Mouse (Mus musculus) forebrain, postnatal 0 days (tissue): ENCODE measurements around the gene Cd59b. TPM values are rescaled to one million over a fixed set of nuclear protein-coding genes. Genes with fewer than 3 reads are reported as not detected.
"Not testable (repeated sequence)": the region's sequence is repeated elsewhere in the genome, so short reads cannot be mapped to it uniquely, and the experiment has no call there.

Experiments used
- ATAC-seq: fragments of 200-750 bp; cut with Nextera tagmentation; 2 replicates; pipeline ENCODE4 v1.8.0; 2017; ENCODE audit warnings: mild to moderate bottlenecking, moderate library complexity
- DNase-seq: peaks from one replicate; pipeline ENCODE4 v3.0.0-alpha.2; 2015
- H3K27ac ChIP-seq: fragments of 300-500 bp; sonication (generic); 2 replicates; pipeline ENCODE4 v1.5.1; 2014; ENCODE audit warnings: low read depth, mild to moderate bottlenecking, antibody characterized with exemption, low read length, moderate library complexity, mixed read lengths
- H3K27me3 ChIP-seq: fragments of 300-500 bp; sonication (generic); 2 replicates; pipeline ENCODE4 v1.6.1; 2014; ENCODE audit warnings: mild to moderate bottlenecking, low read length, mixed read lengths; ENCODE audit not compliant: insufficient read depth
- H3K36me3 ChIP-seq: fragments of 300-500 bp; sonication (generic); 2 replicates; pipeline ENCODE4 v1.6.1; 2014; ENCODE audit warnings: mild to moderate bottlenecking, moderate library complexity; ENCODE audit not compliant: insufficient read depth
- H3K4me1 ChIP-seq: fragments of 300-500 bp; sonication (generic); 2 replicates; pipeline ENCODE4 v1.6.1; 2014; ENCODE audit warnings: antibody characterized with exemption; ENCODE audit not compliant: insufficient read depth
- H3K4me2 ChIP-seq: fragments of 300-500 bp; sonication (generic); 2 replicates; pipeline ENCODE4 v1.6.1; 2014; ENCODE audit warnings: low read depth, mild to moderate bottlenecking, moderate library complexity
- H3K4me3 ChIP-seq: fragments of 300-500 bp; sonication (generic); 2 replicates; pipeline ENCODE4 v1.5.1; 2014; ENCODE audit warnings: low read depth, low read length, mixed read lengths
- H3K9ac ChIP-seq: fragments of 300-500 bp; sonication (generic); 2 replicates; pipeline ENCODE4 v1.6.1; 2014; ENCODE audit warnings: mild to moderate bottlenecking
- H3K9me3 ChIP-seq: fragments of 300-500 bp; sonication (generic); 2 replicates; pipeline ENCODE4 v1.6.1; 2016; ENCODE audit warnings: low read length
- CTCF ChIP-seq: sonication (generic); IDR thresholded peaks from 2 replicates; pipeline ENCODE4 v1.5.1; 2016; ENCODE audit warnings: antibody characterized with exemption, control low read depth, low read depth
- WGBS: fragments of 180-500 bp; shearing (Covaris S2); extraction: QIAGEN DNeasy Blood & Tissue Kit; methylation state at CpG from one replicate; pipeline ENCODE4 v1.1.7; 2014; 5-methylcytosine and 5-hydroxymethylcytosine counted together
- polyA plus RNA-seq: library from polyadenylated mRNA; unstranded; fragments of >200 nt; fragmentation: Nextera tagmentation; extraction: Ambion mirVana; gene quantifications from 2 replicates; pipeline ENCODE4 v1.2.1, GENCODE M21; 2015
- total RNA-seq: library from RNA; depleted of rRNA; stranded (reverse); fragments of >200 nt; gene quantifications from 2 replicates; pipeline ENCODE4 v1.2.3, GENCODE M21; 2014

The Cd59b gene
- total and polyA plus RNA-seq, 2 experiments from 2014 or later: 1.5 to 1.6 TPM

GRCm38 (mm10) chr2:104093305-104093704 lies 23.7 kb downstream of the Cd59b start:
- Histone ChIP-seq H3K4me3 (no peak overlapping the region), H3K27ac (no peak overlapping the region), H3K9me3 (no peaks in the 10 kb centered on the region), H3K9ac (no peak overlapping the region), H3K27me3 (no peaks in the 10 kb centered on the region), H3K36me3 (no peaks in the 10 kb centered on the region), H3K4me1 (no peaks in the 10 kb centered on the region), H3K4me2 (no peak overlapping the region)
- ATAC-seq: no peak
- TF ChIP-seq CTCF: no peak
- DNase-seq: no peak
- WGBS: 78% methylated on average over 2 of the region's 2 CpGs

- peak within 1 kb of the TSS; percentile 6; the same call in 1 of the 2 replicates for H3K27ac ChIP-seq
- no peaks in the 10 kb centered on the region for H3K9me3 ChIP-seq
- peak within 1 kb of the TSS; percentile 48 for H3K4me2 ChIP-seq
- no peaks in the 10 kb centered on the region for H3K36me3 ChIP-seq
- H3K4me1 ChIP-seq: no peaks in the 10 kb centered on the region
- H3K4me3 ChIP-seq: peak within 1 kb of the TSS; percentile 24
- no peaks in the 10 kb centered on the region for H3K27me3 ChIP-seq
- ATAC-seq: peak; percentile 93
- H3K9ac ChIP-seq: peak within 1 kb of the TSS; percentile 42; the same call in 1 of the 2 replicates
- no peak for TF ChIP-seq CTCF
- peak; percentile 50 for DNase-seq
- WGBS: 6% methylated on average over 15 of the region's 15 CpGs
Observed at GRCm38 (mm10) chr2:104095741-104096213, 26.1 kb downstream of the Cd59b start, which contains the start of gene Cd59a. Gene Cd59a (plus strand): TSS chr2:104095801.

- peak overlapping the region; percentile 42; the same call in 1 of the 2 replicates for H3K9ac ChIP-seq
- H3K27ac ChIP-seq: peak overlapping the region; percentile 6; the same call in 1 of the 2 replicates
- ATAC-seq: peak; percentile 18; the same call in 1 of the 2 replicates
Observed at GRCm38 (mm10) chr2:104096256-104096655, 26.6 kb downstream of the Cd59b start.

GRCm38 (mm10) chr2:104096796-104097195 lies 27.1 kb downstream of the Cd59b start:
- not testable (repeated sequence) for H3K27ac ChIP-seq, H3K4me1 ChIP-seq, H3K4me3 ChIP-seq, H3K36me3 ChIP-seq, ATAC-seq, H3K4me2 ChIP-seq, H3K27me3 ChIP-seq, DNase-seq, H3K9ac ChIP-seq, H3K9me3 ChIP-seq
- WGBS: 59% methylated on average over 1 of the region's 1 CpGs

More at GRCm38 (mm10) chr2:104096256-104096655, 26.6 kb downstream of the Cd59b start:
- Histone ChIP-seq H3K9me3 (no peaks in the 10 kb centered on the region), H3K4me3 (peak overlapping the region; percentile 24), H3K36me3 (no peaks in the 10 kb centered on the region), H3K4me2 (peak overlapping the region; percentile 48), H3K4me1 (no peaks in the 10 kb centered on the region), H3K27me3 (no peaks in the 10 kb centered on the region)
- no peak for TF ChIP-seq CTCF
- 41% methylated on average over 10 of the region's 10 CpGs for WGBS
- DNase-seq: no peak

- not testable (repeated sequence) for H3K4me2 ChIP-seq, H3K36me3 ChIP-seq, DNase-seq, H3K4me1 ChIP-seq, H3K4me3 ChIP-seq, H3K27me3 ChIP-seq, ATAC-seq, H3K9ac ChIP-seq, H3K27ac ChIP-seq, H3K9me3 ChIP-seq
- 95% methylated on average over 4 of the region's 4 CpGs for WGBS
Observed at GRCm38 (mm10) chr2:104097396-104097795, 27.7 kb downstream of the Cd59b start.

GRCm38 (mm10) chr2:104098529-104099230 lies 29.0 kb downstream of the Cd59b start:
- no peak for TF ChIP-seq CTCF
- no peak overlapping the region for H3K4me3 ChIP-seq
- H3K4me2 ChIP-seq: no peak overlapping the region
- WGBS: 47% methylated on average over 3 of the region's 3 CpGs
- ATAC-seq (no peak), DNase-seq (no peak)
- no peak overlapping the region for H3K9ac ChIP-seq
- H3K27me3 ChIP-seq: no peaks in the 10 kb centered on the region
- H3K4me1 ChIP-seq: no peaks in the 10 kb centered on the region
- no peaks in the 10 kb centered on the region for H3K36me3 ChIP-seq
- no peak overlapping the region for H3K27ac ChIP-seq
- no peaks in the 10 kb centered on the region for H3K9me3 ChIP-seq

- WGBS: 97% methylated on average over 2 of the region's 2 CpGs
- DNase-seq (no peak), ATAC-seq (no peak)
- Histone ChIP-seq H3K4me3 (no peak overlapping the region), H3K9me3 (no peaks in the 10 kb centered on the region), H3K4me1 (no peaks in the 10 kb centered on the region), H3K27me3 (no peaks in the 10 kb centered on the region), H3K4me2 (no peak overlapping the region), H3K9ac (no peak overlapping the region), H3K27ac (no peak overlapping the region), H3K36me3 (no peaks in the 10 kb centered on the region)
- TF ChIP-seq CTCF: no peak
Observed at GRCm38 (mm10) chr2:104099231-104099585, 29.6 kb downstream of the Cd59b start.
